Mouse (Mus musculus): Measurements from ENCODE around the gene Tuba1b.

DNA sequence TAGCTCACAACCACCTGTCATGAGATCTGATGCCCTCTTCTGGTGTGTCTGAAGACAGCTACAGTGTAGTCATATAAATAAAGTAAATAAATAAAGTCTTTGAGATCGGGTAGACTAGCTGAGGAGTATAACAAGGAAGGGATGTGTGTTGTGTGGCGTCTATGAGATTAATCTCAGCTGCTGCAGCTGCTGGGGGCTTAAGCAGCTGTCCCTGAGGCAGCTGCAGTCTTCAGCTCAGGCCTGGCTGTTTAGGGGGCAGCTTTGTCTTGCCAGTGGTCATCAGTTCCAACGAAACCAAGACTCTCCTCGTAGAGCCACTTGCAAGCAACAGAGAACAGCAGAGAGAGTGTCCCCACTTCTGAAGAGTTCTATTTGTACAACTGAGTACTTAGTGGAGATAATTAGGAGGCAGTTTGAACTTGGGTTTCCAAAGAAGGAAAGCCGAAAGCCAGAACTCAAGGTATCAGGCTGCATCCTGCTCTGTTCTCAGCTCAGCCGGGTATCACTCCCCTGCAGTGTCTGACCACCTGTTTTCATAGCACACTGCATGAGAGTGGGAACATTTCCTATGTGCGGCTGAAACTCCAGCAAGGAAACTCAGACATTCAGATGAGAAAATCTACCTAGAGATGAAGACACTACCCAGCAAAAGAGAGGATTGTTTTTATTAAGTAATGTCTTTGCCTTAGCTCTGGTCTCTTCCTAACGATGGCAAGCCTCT lies 47.5 kb downstream of the Tuba1b start:
- TF ChIP-seq CTCF (IDR thresholded peaks at IDR 0.05; ENCODE audit: low read depth, low read length) (no peak), POLR2A (IDR thresholded peaks at IDR 0.05; ENCODE audit: extremely low read depth, insufficient read depth, low read length) (no peak)

All from liver, adult 2 months (tissue).